Mouse (Mus musculus) kidney, postnatal 10 days (tissue): ENCODE results near the gene Avl9.
A peak's percentile ranks its signal among the peaks of the same experiment; 100 is the strongest.

Experiments
- DNase-seq: peaks from one replicate; pipeline ENCODE4 v3.0.0; 2021; ENCODE audit warnings: mixed read lengths

Avl9 gene

GRCm38 (mm10) chr6:56796232-56796631 is 81.5 kb downstream of the Avl9 start:
- no peak for DNase-seq

GRCm38 (mm10) chr6:56796668-56797141 is 82.0 kb downstream of the Avl9 start:
- DNase-seq, result peak; percentile 67

GRCm38 (mm10) chr6:56797311-56798151 is 82.8 kb downstream of the Avl9 start, which contains the start of gene Kbtbd2:
Kbtbd2 (minus strand) TSS chr6:56797813.
- DNase-seq, result peak; percentile 96

GRCm38 (mm10) chr6:56798152-56798465 is 83.4 kb downstream of the Avl9 start:
- DNase-seq, result no peak

- DNase-seq, result no peak
Observed at GRCm38 (mm10) chr6:56805026-56805425, 90.3 kb downstream of the Avl9 start.

GRCm38 (mm10) chr6:56806195-56806594 is 91.5 kb downstream of the Avl9 start:
- no peak for DNase-seq

- DNase-seq, result peak; percentile 28
Observed at GRCm38 (mm10) chr6:56808656-56809055, 94.0 kb downstream of the Avl9 start.
